ENCODE assay signal across 8 mouse cellular contexts in the genomic region with DNA sequence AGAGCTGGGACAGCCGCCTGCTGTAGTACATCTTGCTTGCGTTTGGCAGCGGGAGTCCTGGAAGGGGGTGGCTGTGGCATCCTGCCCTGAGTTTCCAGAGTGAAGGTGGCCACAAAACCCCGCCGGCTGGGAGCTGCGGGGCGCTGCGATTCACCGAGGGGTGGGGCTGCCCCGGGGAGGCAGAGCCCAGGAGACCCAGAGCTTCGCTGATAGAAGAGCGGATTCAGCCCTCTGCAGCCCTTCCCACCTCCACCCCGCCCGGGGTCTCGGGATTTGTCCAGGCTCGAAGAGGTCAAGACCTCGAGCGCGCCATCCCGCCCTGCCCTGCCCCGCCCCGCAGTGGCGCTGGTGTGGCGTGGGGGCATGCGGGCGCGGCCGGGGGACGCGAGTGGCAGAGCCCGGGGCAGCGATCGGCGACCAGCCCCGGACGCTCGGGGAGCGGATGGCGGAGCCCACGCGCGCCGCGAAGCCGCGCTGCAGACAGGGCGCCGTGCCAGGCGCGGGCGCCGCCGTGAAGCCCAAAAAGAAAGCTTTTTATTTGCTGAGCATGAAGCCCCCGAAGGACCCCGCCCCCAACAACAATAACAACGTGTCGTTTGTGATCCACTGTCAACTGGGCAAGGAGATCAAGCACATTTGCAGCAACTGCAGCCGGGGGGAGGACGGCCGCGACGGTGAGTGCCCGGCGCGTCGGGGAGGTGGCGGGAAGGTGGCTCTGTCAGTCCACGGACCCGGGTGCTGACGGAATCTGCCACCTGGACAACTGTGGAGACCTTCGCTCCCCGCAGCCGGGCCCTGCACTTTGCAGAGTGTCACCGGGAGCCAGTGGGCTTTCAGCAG.
DNase-seq lines count a peak whose midpoint lies in the region; ATAC-seq lines count a peak whose summit lies in the region.

No protein-coding gene starts in this region.

- peak; percentile 18 to 31 for DNase-seq in adrenal gland, adult 18-20 months (ENCODE audit: low spot score in 2 of 2)
- DNase-seq in cerebellum, adult 8-10 months: peak; percentile 66
- peak; percentile 21 for DNase-seq in forelimb bud, embryonic 11.5 days (ENCODE audit: low read depth, low spot score)
- peak; percentile 43 for DNase-seq in left cerebral cortex, adult 11 months (ENCODE audit: low spot score)
- DNase-seq in lung, postnatal 25 days (ENCODE audit: low spot score): peak; percentile 32
- peak; percentile 72 for DNase-seq in right cerebral cortex, postnatal 4 days
- no peak for DNase-seq in natural killer cell, adult 2 months (ENCODE audit: low spot score in 2 of 2)

- H3K36me3 ChIP-seq in hindbrain, embryonic 12.5 days: no peaks in the 10 kb centered on the region

- peak overlapping the region; percentile 100 for H3K4me2 ChIP-seq in hindbrain, embryonic 12.5 days (replicated peaks)

- H3K4me3 ChIP-seq in hindbrain, embryonic 12.5 days: peak overlapping the region; percentile 65

- peaks cover 28% of the 10 kb centered on the region; the same call in 1 of the 2 replicates for H3K27me3 ChIP-seq in hindbrain, embryonic 12.5 days

- under 1% methylated on average over 62 of the region's 74 CpGs for WGBS in hindbrain, embryonic 12.5 days

- H3K27ac ChIP-seq in hindbrain, embryonic 12.5 days: no peak overlapping the region

- no peaks in the 10 kb centered on the region for H3K9me3 ChIP-seq in hindbrain, embryonic 12.5 days (replicated peaks)

- peak; percentile 46; the same call in 1 of the 2 replicates for ATAC-seq in hindbrain, embryonic 12.5 days (ENCODE audit: low FRiP score)

- peak overlapping the region; percentile 78 for H3K9ac ChIP-seq in hindbrain, embryonic 12.5 days

- peaks cover 21% of the 10 kb centered on the region for H3K4me1 ChIP-seq in hindbrain, embryonic 12.5 days

Comparison
In these comparisons a context has a peak if more than half of its experiments do, and no peak if none do; other contexts are left out.
1. DNase-seq: peak in adrenal gland, adult 18-20 months (2 of 2), cerebellum, adult 8-10 months (single experiment), forelimb bud, embryonic 11.5 days (single experiment), left cerebral cortex, adult 11 months (single experiment), lung, postnatal 25 days (single experiment) and right cerebral cortex, postnatal 4 days (single experiment); none in natural killer cell, adult 2 months (0 of 2).